Mouse (Mus musculus) CH12.LX (cell line): ENCODE results near the gene Uhrf1bp1. TPM values are rescaled to one million over a fixed set of nuclear protein-coding genes. Genes with fewer than 3 reads are reported as not detected.

Experiments
- DNase-seq: peaks from one replicate; pipeline ENCODE4 v3.0.0-alpha.2; 2013; ENCODE audit errors: extremely low read depth
- H3K27ac ChIP-seq: 2 replicates; pipeline ENCODE4 v1.5.1; 2012; ENCODE audit warnings: low read depth, mild to moderate bottlenecking, control low read depth, moderate library complexity; ENCODE audit not compliant: insufficient read depth
- H3K27me3 ChIP-seq: replicated peaks from 2 replicates; pipeline ENCODE3; 2012; ENCODE audit warnings: inconsistent platforms
- H3K36me3 ChIP-seq, 2 experiments: replicated peaks in 1 of 2; 2 replicates each; pipeline versions ENCODE3 to v1.6.1; 2012; ENCODE audit warnings: inconsistent platforms in 1 of 2, low read length in 1 of 2, mild to moderate bottlenecking in 1 of 2, mixed read lengths in 1 of 2, moderate library complexity in 1 of 2; ENCODE audit not compliant: control insufficient read depth in 1 of 2, insufficient read depth in 1 of 2
- H3K4me1 ChIP-seq, 2 experiments: 2 replicates each; pipeline ENCODE4 v1.6.1; 2012; ENCODE audit warnings: inconsistent platforms in 1 of 2, moderate library complexity in 1 of 2; ENCODE audit not compliant: insufficient read depth in 2 of 2, control insufficient read depth in 1 of 2
- H3K4me2 ChIP-seq: 2 replicates; pipeline ENCODE4 v1.6.1; 2012; ENCODE audit warnings: low read depth, mild to moderate bottlenecking, control low read depth; ENCODE audit not compliant: poor library complexity, insufficient read depth, severe bottlenecking
- H3K4me3 ChIP-seq, 3 experiments: fragments of 150-350 bp in 1 of 3; sonication (generic) in 1 of 3; replicated peaks in 1 of 3; 2 replicates each; pipeline versions ENCODE3 to v1.5.1; 2011 to 2012; ENCODE audit warnings: low read depth in 2 of 3, low read length in 2 of 3, mild to moderate bottlenecking in 2 of 3, moderate library complexity in 2 of 3, control low read depth in 1 of 3, improper control_type of control experiment in 1 of 3, inconsistent platforms in 1 of 3, mixed read lengths in 1 of 3; ENCODE audit not compliant: poor library complexity in 1 of 3
- H3K79me2 ChIP-seq: replicated peaks from 2 replicates; pipeline ENCODE4 v1.6.1; 2012; ENCODE audit warnings: mild to moderate bottlenecking, moderate library complexity; ENCODE audit not compliant: control insufficient read depth, poor library complexity, insufficient read depth, severe bottlenecking; ENCODE audit errors: extremely low read depth
- H3K9ac ChIP-seq: 2 replicates; pipeline ENCODE4 v1.6.1; 2012; ENCODE audit warnings: low read depth, mild to moderate bottlenecking, control low read depth, moderate library complexity; ENCODE audit not compliant: insufficient read depth
- H3K9me3 ChIP-seq: replicated peaks from 2 replicates; pipeline ENCODE3; 2012; ENCODE audit warnings: low read length, inconsistent platforms, mixed read lengths
- CHD2 ChIP-seq: IDR thresholded peaks from 2 replicates; pipeline ENCODE4 v1.6.1; 2011; ENCODE audit warnings: low read length, improper control_type of control experiment
- CTCF ChIP-seq, 2 experiments: IDR thresholded peaks in 1 of 2; conservative IDR thresholded peaks in 1 of 2; 2 replicates each; pipeline ENCODE4 v1.5.1; 2011 to 2012; ENCODE audit warnings: low read depth in 2 of 2, low read length in 2 of 2, improper control_type of control experiment in 1 of 2, inconsistent platforms in 1 of 2, mild to moderate bottlenecking in 1 of 2, moderate library complexity in 1 of 2
- E2F4 ChIP-seq: IDR thresholded peaks from 2 replicates; pipeline ENCODE4 v1.6.1; 2011; ENCODE audit warnings: low read depth, low read length, improper control_type of control experiment; ENCODE audit not compliant: insufficient replicate concordance
- ELF1 ChIP-seq: IDR thresholded peaks from 2 replicates; pipeline ENCODE4 v1.6.1; 2014; ENCODE audit warnings: low read depth, mild to moderate bottlenecking, inconsistent platforms, low read length, improper control_type of control experiment
- ETS1 ChIP-seq: conservative IDR thresholded peaks from 2 replicates; pipeline ENCODE4 v1.6.1; 2012; ENCODE audit warnings: low read depth, mild to moderate bottlenecking, inconsistent platforms, low read length, improper control_type of control experiment, moderate library complexity
- GABPA ChIP-seq: IDR thresholded peaks from 2 replicates; pipeline ENCODE4 v1.6.1; 2012; ENCODE audit warnings: low read depth, low read length, improper control_type of control experiment, inconsistent platforms; ENCODE audit not compliant: insufficient replicate concordance
- MAX ChIP-seq: IDR thresholded peaks from 2 replicates; pipeline ENCODE4 v1.6.1; 2011; ENCODE audit warnings: low read length, improper control_type of control experiment
- MXI1 ChIP-seq: IDR thresholded peaks from 2 replicates; pipeline ENCODE4 v1.6.1; 2011; ENCODE audit warnings: mild to moderate bottlenecking, low read depth, low read length, improper control_type of control experiment
- NRF1 ChIP-seq: IDR thresholded peaks from 2 replicates; pipeline ENCODE4 v1.6.1; 2014; ENCODE audit warnings: low read depth, mild to moderate bottlenecking, inconsistent platforms, low read length, improper control_type of control experiment, moderate library complexity
- PAX5 ChIP-seq: IDR thresholded peaks from 2 replicates; pipeline ENCODE4 v1.6.1; 2012; ENCODE audit warnings: low read length, inconsistent platforms, mixed read lengths
- RCOR1 ChIP-seq: conservative IDR thresholded peaks from 2 replicates; pipeline ENCODE4 v1.6.1; 2012; ENCODE audit warnings: low read depth, mild to moderate bottlenecking, inconsistent platforms, low read length, improper control_type of control experiment
- SMC3 ChIP-seq: IDR thresholded peaks from 2 replicates; pipeline ENCODE4 v1.6.1; 2011; ENCODE audit warnings: low read depth, low read length, improper control_type of control experiment
- TCF12 ChIP-seq: IDR thresholded peaks from 2 replicates; pipeline ENCODE4 v1.6.1; 2014; ENCODE audit warnings: low read depth, mild to moderate bottlenecking, inconsistent platforms, low read length, improper control_type of control experiment
- UBTF ChIP-seq: IDR thresholded peaks from 2 replicates; pipeline ENCODE4 v1.6.1; 2012; ENCODE audit warnings: low read depth, mild to moderate bottlenecking, inconsistent platforms, low read length, improper control_type of control experiment, moderate library complexity
- ZKSCAN1 ChIP-seq: IDR thresholded peaks from 2 replicates; pipeline ENCODE4 v1.6.1; 2012; ENCODE audit warnings: low read depth, inconsistent platforms, low read length, improper control_type of control experiment, borderline replicate concordance
- ZNF384 ChIP-seq: IDR thresholded peaks from 2 replicates; pipeline ENCODE4 v1.6.1; 2012; ENCODE audit warnings: low read depth, low read length, improper control_type of control experiment, inconsistent platforms
- dilution Hi-C: fragments of 300-500 bp; cut with MboI; formaldehyde crosslinking; loops from 2 replicates; pipeline ENCODE4 v1.14.3; 2020; ENCODE audit warnings: low sequenced_read_pairs; ENCODE audit not compliant: extremely low pct_unique_long_range_greater_than_20kb, extremely low pct_ligation_motif_present
- in situ Hi-C: fragments of 300-500 bp; cut with MboI; formaldehyde crosslinking; loops from 3 replicates; pipeline ENCODE4 v1.14.3; 2019; ENCODE audit warnings: low sequenced_read_pairs, low pct_ligation_motif_present, low pct_unique_long_range_greater_than_20kb, mixed read lengths
- polyA plus RNA-seq: library from polyadenylated mRNA; unstranded; fragments of >175 nt; gene quantifications from 2 replicates; pipeline ENCODE4 v1.2.1, GENCODE M21; 2012; ENCODE audit warnings: low read depth; ENCODE audit not compliant: insufficient read length
- total RNA-seq, 2 experiments: library from RNA; depleted of rRNA; stranded (reverse); fragments of 300-350 nt in 1 of 2; fragments of >200 nt in 1 of 2; gene quantifications; 2 replicates each; pipeline ENCODE4 v1.2.3; 2012 to 2014

Uhrf1bp1 gene
- total and polyA plus RNA-seq, 3 experiments: 6.0 to 13.6 (median 13.1) TPM

DNA sequence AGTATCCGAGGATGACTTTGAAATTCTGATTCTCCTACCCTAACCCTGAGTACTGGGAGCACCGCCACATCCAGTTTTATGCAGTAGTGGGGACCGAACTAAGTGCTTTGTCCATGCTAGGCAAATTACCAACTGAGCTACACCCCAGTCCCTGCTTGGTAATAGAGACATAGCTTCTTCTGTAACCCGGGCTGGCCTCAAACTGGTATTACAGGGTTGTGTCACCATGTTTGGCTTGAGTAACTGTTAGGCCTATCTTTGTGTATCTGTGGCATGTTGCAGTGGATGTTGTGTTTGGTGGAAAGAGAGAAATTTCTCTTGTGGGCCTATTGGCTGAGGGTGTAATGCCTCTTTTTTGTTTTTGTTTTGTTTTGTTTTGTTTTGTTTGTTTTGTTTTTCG, 74.0 kb downstream of the Uhrf1bp1 start:
- no peak overlapping the region for H3K9ac ChIP-seq
- DNase-seq: no peak
- H3K4me3 ChIP-seq: no peak overlapping the region
- no peaks in the 10 kb centered on the region for H3K9me3 ChIP-seq
- H3K27ac ChIP-seq: no peak overlapping the region
- peaks cover 0 to 9% of the 10 kb centered on the region in 2 experiments for H3K36me3 ChIP-seq
- no peaks in the 10 kb centered on the region for H3K79me2 ChIP-seq
- dilution Hi-C loops (no loop called here), in situ Hi-C loops (no loop called here)
- H3K4me1 ChIP-seq: no peaks in the 10 kb centered on the region; a peak in 1 of 4 replicates
- H3K4me2 ChIP-seq: no peak overlapping the region
- no peak for TF ChIP-seq CTCF (conservative IDR thresholded peaks at IDR 0.05 in 1 of 2, IDR thresholded peaks at IDR 0.05 in 1 of 2; ENCODE audit: low read depth in 2 of 2, low read length in 2 of 2)
- TF ChIP-seq ETS1: no peak
- no peak for TF ChIP-seq UBTF
- no peak for TF ChIP-seq PAX5
- TF ChIP-seq SMC3: no peak
- TF ChIP-seq TCF12: no peak
- TF ChIP-seq NRF1: no peak
- no peaks in the 10 kb centered on the region for H3K27me3 ChIP-seq

- H3K9ac ChIP-seq: no peak overlapping the region
- H3K4me3 ChIP-seq: no peak overlapping the region
- no peak overlapping the region for H3K4me2 ChIP-seq
- no peaks in the 10 kb centered on the region for H3K9me3 ChIP-seq
- TF ChIP-seq ZNF384: no peak
- no peak for TF ChIP-seq SMC3
- no peak for TF ChIP-seq GABPA
- TF ChIP-seq MAX: no peak
- TF ChIP-seq MXI1: no peak
- no peak for TF ChIP-seq CHD2
- TF ChIP-seq, all 38 proteins: peak for 0
- no peak for DNase-seq
- Histone ChIP-seq H3K4me1 (no peaks in the 10 kb centered on the region; a peak in 2 of 4 replicates), H3K27ac (no peak overlapping the region), H3K27me3 (no peaks in the 10 kb centered on the region), H3K36me3 (peaks cover 0 to 7% of the 10 kb centered on the region in 2 experiments), H3K79me2 (no peaks in the 10 kb centered on the region)
- dilution Hi-C loops: no loop called here
- in situ Hi-C loops: no loop called here
Observed at GRCm38 (mm10) chr17:27931826-27932225, 75.6 kb downstream of the Uhrf1bp1 start.

GRCm38 (mm10) chr17:27934136-27934910, 78.1 kb downstream of the Uhrf1bp1 start:
- H3K79me2 ChIP-seq: no peaks in the 10 kb centered on the region
- dilution Hi-C loops: no loop called here
- no peaks in the 10 kb centered on the region for H3K27me3 ChIP-seq
- no peak for DNase-seq
- no peak overlapping the region for H3K9ac ChIP-seq
- no peaks in the 10 kb centered on the region; a peak in 1 of 4 replicates for H3K4me1 ChIP-seq
- no peak overlapping the region for H3K4me2 ChIP-seq
- TF ChIP-seq RCOR1: no peak
- no peak for TF ChIP-seq E2F4
- no peak for TF ChIP-seq ELF1
- no peak for TF ChIP-seq ZKSCAN1
- TF ChIP-seq, all 38 proteins: peak for 0
- in situ Hi-C loops: no loop called here
- H3K4me3 ChIP-seq: no peak overlapping the region
- H3K36me3 ChIP-seq: peaks cover 0 to 7% of the 10 kb centered on the region in 2 experiments
- no peaks in the 10 kb centered on the region for H3K9me3 ChIP-seq
- no peak overlapping the region for H3K27ac ChIP-seq
